Mouse (Mus musculus) right cerebral cortex, adult 2 months (tissue): ENCODE measurements at regions not wholly inside any gene's neighbourhood (a gene's known extent, or its start where the extent isn't known, plus 50 kb on each side); places are given as distances from the start of the nearest gene placed in this dataset.

ENCODE experiments used
- DNase-seq, 2 experiments: peaks; one replicate each; pipeline ENCODE4 v3.0.0; 2021 to 2022; ENCODE audit warnings: low spot score in 2 of 2

GRCm38 (mm10) chr2:171192181-171192580 is 460.6 kb downstream of the Dok5 start:
- DNase-seq: no peak
